Mouse (Mus musculus) cerebellum, postnatal 36 days (tissue): ENCODE data around the gene Krt10.

Experiments
- DNase-seq, 2 experiments: peaks; one replicate each; pipeline ENCODE4 v3.0.0; 2021 to 2022; ENCODE audit warnings: mixed read lengths in 2 of 2

The Krt10 gene

GRCm38 (mm10) chr11:99389264-99389663 lies at the start of gene Krt10:
TSS of gene Krt10 (minus strand) at chr11:99389364.
- no peak for DNase-seq

- no peak for DNase-seq
These were observed 48.8 kb upstream of the Krt10 start, which contains the start of gene Krt20 for GRCm38 (mm10) chr11:99437972-99438371. TSS of gene Krt20 (minus strand) at chr11:99438150.

GRCm38 (mm10) chr11:99436625-99437024 lies 47.5 kb upstream of the Krt10 start:
- no peak for DNase-seq

- peak; percentile 8 to 14 for DNase-seq
These were observed 41.5 kb upstream of the Krt10 start for GRCm38 (mm10) chr11:99430670-99431069.

- DNase-seq: no peak
These were observed 33.0 kb upstream of the Krt10 start, which contains the start of gene Krt12 for GRCm38 (mm10) chr11:99422159-99422558. TSS of gene Krt12 (minus strand) at chr11:99422259.

GRCm38 (mm10) chr11:99420586-99420985 lies 31.4 kb upstream of the Krt10 start:
- DNase-seq: no peak

GRCm38 (mm10) chr11:99417819-99418218 lies 28.7 kb upstream of the Krt10 start:
- DNase-seq: no peak

GRCm38 (mm10) chr11:99416902-99417301 lies 27.7 kb upstream of the Krt10 start:
- DNase-seq: no peak

- DNase-seq: no peak
These were observed 25.4 kb upstream of the Krt10 start for GRCm38 (mm10) chr11:99414463-99415147.

GRCm38 (mm10) chr11:99413247-99413646 lies 24.1 kb upstream of the Krt10 start:
- no peak for DNase-seq

- DNase-seq: no peak
These were observed 17.0 kb upstream of the Krt10 start for GRCm38 (mm10) chr11:99406186-99406585.

- DNase-seq: no peak
These were observed 10.9 kb upstream of the Krt10 start for GRCm38 (mm10) chr11:99399956-99400549.

GRCm38 (mm10) chr11:99398832-99399231 lies 9.7 kb upstream of the Krt10 start:
- no peak for DNase-seq

- no peak for DNase-seq
These were observed 8.9 kb upstream of the Krt10 start for GRCm38 (mm10) chr11:99398084-99398483.

- DNase-seq: no peak
These were observed 7.5 kb upstream of the Krt10 start for GRCm38 (mm10) chr11:99396661-99397060.

GRCm38 (mm10) chr11:99396034-99396433 lies 6.9 kb upstream of the Krt10 start:
- DNase-seq: no peak

- no peak for DNase-seq
These were observed 3.3 kb upstream of the Krt10 start for GRCm38 (mm10) chr11:99392492-99392891.

GRCm38 (mm10) chr11:99391375-99391774 lies 2.2 kb upstream of the Krt10 start:
- DNase-seq: peak in 1 of 2 experiments; percentile 22

GRCm38 (mm10) chr11:99390866-99391265 lies 1.7 kb upstream of the Krt10 start:
- DNase-seq: peak in 1 of 2 experiments; percentile 22

- DNase-seq: no peak
These were observed 503 bp downstream of the Krt10 start for GRCm38 (mm10) chr11:99388661-99389060.

- DNase-seq: peak; percentile 92 to 93
These were observed 3.1 kb downstream of the Krt10 start for GRCm38 (mm10) chr11:99385813-99386721.

- peak; percentile 72 to 81 for DNase-seq
These were observed 9.6 kb downstream of the Krt10 start for GRCm38 (mm10) chr11:99379568-99379967.

- DNase-seq: no peak
These were observed 14.4 kb downstream of the Krt10 start, which contains the start of gene Krt28 for GRCm38 (mm10) chr11:99374803-99375202. TSS of gene Krt28 (minus strand) at chr11:99374903.
